Mouse (Mus musculus) telencephalon, adult 2 months (tissue): ENCODE data around the gene Olfr695.
"Not testable (repeated sequence)": the region's sequence is repeated elsewhere in the genome, so short reads cannot be mapped to it uniquely, and the experiment has no call there.

Experiments used
- DNase-seq: peaks from one replicate; pipeline ENCODE4 v3.0.0-alpha.2; 2011; ENCODE audit warnings: low read depth, low spot score

Olfr695 gene

DNA sequence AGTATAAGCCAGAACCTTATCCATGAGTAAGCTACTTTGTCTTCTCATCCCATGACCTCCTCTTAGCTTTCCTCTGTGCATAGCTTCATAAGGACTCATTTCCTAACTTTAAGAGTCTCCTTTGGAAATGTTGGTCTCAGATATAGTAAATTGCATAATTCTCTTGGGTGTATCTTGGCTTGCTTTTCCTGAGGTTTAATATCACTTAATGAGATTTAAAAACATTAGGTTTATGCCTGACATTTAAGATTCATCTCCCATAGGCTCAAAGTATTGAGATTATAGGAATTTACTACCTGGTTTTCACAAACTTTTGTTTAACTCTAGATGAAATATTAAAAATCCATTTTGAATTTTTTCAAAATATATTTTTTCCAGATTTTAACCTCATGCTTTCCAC, at the start of gene Olfr695:
Olfr695 (minus strand) TSS at position 101 of the 400 bp plus-strand sequence.
- no peak for DNase-seq

DNA sequence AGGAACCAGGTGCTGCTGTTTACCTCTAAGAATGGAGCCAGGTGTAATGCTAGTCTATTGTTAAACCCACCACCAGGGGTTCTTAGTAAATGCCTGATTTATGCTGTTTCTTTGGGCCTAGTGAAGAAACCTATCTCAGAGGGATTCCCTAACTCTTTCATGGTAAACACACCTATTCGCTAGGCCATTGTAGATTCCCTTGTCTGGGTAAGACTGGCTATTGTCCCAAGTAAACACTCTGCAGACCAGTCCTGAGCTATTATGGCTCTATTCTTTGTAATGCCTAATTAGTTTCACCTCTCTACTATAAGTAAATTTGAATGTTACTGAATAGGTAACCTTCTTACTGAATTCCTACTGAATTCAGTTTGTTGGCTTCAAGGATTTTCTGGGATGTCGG, 44.8 kb upstream of the Olfr695 start:
- not testable (repeated sequence) for DNase-seq

DNA sequence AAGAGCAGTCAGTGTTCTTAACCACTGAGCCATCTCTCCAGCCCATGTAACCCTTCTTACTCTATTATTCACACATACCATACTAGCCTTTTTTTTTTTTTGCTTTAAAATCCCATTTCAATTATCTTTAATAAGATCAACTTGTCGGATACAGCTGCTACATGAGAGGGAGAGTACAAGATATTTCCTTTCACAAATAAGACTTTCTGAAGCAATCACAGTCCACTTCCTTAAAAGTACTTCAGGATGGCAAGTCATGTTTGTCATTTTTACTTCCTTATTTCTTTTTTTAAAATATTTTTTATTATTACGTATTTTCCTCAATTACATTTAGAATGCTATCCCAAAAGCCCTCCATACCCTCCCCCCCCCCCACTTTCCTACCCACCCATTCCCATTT, 42.6 kb upstream of the Olfr695 start:
- no peak for DNase-seq

DNA sequence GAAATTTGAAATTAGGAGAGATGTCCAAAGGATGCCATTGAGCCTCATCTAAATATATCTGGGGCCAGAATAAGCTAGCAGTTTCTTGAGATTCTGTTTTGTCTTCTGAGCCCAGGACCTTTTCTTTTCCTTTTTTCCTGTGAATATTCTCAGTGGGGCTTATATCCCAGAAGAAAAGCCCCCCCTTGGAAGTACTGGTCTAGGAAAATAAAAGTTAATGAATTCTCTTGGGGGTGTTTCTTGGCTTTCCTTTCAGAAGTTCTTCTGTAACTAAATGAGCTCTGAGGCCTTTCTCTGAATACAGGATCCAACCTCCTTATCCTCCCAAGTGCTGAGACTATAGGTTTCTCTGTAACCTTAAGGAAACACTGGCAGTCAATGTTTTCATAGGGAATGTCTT, 39.1 kb upstream of the Olfr695 start, which contains the start of gene Olfr698:
Olfr698 (minus strand) TSS at position 101 of the 400 bp plus-strand sequence.
- no peak for DNase-seq

DNA sequence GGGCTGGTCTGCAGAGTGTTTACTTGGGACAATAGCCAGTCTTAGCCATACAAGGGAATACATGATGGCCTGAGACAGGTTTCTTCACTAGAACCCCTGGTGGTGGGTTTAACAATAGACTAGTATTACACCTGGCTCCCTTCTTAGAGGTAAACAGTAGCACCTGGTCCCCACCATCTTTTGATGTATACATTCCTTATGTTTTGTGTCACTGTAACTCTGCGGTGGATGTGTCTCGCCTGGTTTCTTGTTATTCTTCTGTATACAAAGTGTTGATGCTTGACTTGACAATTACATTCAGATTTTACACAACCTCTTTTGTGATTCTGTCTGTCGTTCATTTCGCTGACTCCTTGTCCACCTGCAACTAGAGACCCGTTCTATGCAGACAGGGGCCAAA, 29.6 kb upstream of the Olfr695 start:
- no peak for DNase-seq

DNA sequence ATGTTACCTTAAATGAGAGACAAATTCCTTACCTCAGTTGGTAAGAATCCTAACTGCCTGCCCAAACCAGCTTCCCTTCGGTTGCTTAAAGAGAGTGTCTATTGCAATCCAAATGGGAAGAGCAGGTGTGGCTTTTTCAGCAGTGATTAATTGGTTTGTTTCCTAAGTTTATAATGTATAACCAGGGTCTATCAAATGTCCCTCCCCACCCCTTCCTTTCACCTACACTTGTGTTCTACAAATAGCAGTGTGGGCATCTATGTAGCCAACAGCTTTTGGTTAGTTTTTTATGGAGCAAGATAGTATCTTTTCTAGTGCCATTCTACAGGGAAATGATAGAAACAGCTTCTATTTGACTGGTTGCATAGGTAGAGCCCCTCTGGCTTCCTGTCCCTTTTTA, 26.1 kb upstream of the Olfr695 start, which contains the start of gene Olfr697:
Olfr697 (minus strand) TSS at position 101 of the 400 bp plus-strand sequence.
- no peak for DNase-seq

DNA sequence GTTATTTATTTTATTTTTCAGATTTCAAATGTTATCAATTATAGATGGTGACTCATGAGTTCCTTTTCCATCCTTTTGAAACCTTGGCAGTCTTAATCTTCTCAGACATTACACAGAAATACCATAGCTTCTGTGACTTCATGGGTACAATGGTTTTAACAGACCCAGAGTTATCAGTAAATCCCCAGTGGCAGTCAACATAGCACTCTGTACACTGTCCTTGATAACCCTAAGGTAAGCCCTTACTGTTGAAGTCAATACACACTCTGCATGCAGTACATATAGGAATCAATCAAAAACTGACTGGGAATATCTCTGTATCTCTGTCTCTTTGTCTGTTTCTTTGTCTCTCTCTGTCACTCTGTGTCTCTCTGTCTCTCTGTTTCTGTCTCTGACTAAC, 20.8 kb upstream of the Olfr695 start:
- DNase-seq: no peak

DNA sequence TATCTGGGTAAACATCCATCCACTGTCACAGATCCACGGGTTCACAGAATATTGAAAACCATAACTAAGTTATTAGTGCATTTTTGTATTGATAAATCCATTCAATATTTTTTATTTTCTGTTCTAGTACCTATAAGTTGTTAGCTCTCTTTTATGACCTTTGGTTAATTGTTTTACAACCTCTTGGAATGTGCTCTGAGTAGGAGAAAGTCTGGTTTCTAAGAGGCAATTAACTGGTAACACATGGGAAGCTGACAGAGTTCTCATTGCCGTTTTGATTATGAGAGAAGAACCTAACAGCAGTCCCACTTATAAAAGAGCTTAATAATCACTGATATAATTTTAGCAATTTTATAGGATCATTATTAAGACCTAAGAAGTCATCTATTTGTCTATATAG, 17.5 kb upstream of the Olfr695 start:
- no peak for DNase-seq

DNA sequence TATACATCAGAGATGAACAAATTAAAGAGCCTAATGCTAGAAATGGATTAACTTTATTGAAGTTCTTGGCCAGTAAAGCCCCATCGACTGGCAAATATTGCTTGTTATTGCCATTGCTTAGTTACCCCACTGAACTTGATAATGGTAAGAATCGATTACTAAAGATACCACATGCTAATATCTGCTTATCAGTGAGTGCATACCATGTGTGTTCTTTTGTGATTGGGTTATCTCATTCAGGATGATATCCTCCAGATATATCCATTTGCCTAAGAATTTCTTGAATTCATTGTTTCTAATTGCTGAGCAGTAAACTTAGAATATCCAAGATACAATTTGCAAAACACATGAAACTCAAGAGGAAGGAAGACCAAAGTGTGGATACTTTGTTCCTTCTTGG, 9.5 kb upstream of the Olfr695 start:
- not testable (repeated sequence) for DNase-seq

DNA sequence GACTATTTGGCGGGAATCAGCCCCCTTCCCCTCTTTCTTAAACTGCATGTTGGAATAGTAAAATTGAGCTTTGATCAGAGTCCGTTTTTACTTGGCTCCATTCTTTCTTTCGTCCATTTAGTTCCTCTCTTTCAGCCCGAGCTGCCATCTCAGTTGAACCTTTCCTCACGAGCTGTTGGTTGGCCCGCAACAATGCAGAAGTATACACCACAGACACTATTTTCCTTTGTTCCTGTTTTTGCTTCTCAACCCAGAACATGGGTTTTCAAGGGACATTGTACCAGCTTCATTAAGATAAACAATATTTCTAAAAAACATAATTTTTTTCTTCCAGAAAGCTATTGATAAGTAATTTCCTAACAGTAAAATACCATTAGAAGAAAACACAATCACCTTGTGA, 4.7 kb downstream of the Olfr695 start:
- no peak for DNase-seq

DNA sequence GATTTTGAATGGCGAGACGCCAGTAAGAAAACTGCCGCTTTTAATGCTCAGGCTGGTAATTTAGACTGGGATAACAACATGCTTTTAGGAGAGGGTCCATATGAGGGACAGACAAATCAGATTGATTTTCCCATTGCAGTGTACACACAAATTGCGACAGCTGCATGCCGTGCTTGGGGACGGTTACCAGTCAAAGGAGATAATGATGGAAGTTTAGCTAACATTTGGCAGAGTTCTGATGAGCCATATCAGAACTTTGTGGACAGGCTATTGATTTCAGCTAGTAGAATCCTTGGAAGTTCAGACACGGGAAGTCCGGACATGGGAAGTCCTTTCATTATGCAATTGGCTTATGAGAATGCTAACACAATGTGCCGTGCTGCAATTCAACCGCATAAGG, 8.5 kb downstream of the Olfr695 start:
- DNase-seq: not testable (repeated sequence)

DNA sequence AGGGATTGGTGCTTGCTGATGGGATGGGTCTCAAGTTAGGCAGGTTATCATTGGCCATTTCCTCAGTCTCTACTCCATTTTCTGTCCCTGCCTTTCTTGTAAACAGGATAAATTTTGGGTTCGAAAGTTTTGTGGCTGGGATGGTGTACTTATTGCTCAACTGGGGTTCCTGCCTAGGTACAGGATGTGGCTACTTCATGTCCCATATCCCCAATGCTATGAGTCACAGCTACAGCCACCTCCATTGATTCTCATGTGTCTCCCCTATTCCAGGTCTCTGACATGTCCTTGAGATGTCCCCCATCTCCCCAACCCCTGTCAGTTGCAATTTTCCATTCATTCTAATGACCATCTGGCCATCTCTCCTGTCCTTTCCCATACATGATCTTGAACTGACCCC, 19.3 kb downstream of the Olfr695 start:
- no peak for DNase-seq

DNA sequence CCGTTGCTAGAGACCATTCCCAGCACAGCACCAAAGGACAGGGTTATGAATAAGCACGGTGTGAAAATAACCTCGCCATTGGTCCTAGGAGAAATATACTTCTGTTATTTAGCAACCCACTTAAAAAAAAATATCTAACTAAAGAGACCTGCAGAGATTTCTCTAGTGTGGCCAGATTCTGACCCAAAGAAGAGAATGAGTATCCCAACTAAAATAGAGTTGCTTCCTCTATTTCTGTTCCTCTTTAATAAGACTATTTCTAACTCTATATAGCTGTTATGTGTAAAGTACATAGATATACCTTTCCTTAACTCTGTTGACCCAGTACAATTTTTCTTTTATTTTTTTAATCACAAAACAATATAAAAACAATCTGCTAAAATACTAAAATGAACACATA, 23.2 kb downstream of the Olfr695 start:
- no peak for DNase-seq

DNA sequence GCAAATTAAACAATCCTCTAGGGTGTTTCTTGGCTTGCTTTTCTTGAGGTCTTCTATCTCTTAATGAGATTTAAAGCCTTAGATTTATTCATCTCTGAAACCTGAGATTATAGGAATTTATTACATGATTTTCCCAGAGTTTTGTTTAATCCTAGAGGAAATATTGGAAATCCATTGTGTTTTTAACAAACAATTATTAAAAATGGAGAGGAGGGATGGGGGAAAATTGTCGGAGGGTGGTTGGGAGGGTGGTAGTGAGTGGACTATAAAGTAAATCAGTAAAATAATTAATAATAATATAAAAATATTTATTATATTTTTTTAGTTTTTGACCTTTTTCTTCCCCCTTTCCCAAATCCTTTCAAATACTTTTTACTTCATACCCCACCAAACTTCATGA, 24.5 kb downstream of the Olfr695 start, which contains the start of gene Olfr694:
Olfr694 (minus strand) TSS at position 101 of the 400 bp plus-strand sequence.
- DNase-seq: no peak

DNA sequence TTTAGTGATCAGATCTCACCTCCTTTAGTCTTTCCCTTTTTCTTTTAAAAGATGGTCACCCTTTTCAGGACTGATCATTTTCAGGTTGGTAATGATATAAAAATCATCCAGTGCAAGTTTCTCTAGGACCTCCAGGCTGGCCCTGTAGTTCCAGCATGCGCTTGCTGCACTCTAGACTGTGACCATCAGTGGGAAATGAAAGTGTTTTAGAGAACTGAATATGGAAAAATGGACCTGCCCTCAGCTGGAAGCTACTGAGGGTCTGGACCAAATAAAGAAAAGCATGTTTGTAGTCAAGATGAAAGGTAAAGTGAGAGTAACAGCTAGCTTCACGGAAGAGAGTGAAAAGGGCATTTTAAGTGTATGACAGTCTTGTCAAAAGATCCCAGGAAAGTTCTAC, 30.8 kb downstream of the Olfr695 start:
- DNase-seq: no peak

DNA sequence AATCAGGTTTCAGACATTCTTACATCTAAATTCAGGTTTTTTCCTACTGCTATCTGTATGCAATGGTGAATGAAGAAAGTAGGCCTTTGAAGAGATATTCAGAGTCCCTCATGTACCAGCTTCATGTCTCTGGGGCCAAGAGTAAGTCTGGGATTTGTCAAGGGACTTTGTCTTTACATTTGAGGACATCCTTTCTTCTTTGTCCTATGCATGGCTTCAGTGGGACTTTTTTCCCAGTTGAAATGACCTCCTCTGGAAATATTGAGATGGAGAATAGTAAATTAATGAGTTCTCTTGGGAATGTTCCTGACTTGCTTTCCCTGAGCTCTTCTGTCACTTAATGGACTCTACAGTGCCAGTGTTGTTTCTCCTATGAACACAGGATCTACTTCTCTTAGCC, 35.7 kb downstream of the Olfr695 start, which contains the start of gene Olfr693:
Olfr693 (minus strand) TSS at position 101 of the 400 bp plus-strand sequence.
- DNase-seq: no peak
